Mouse (Mus musculus) intestine, postnatal 0 days (tissue): ENCODE results near the gene Fbxo6. TPM values are rescaled to one million over a fixed set of nuclear protein-coding genes. Genes with fewer than 3 reads are reported as not detected.
"Not testable (repeated sequence)": the region's sequence is repeated elsewhere in the genome, so short reads cannot be mapped to it uniquely, and the experiment has no call there.

ENCODE experiments used
- ATAC-seq: fragments of 200-750 bp; cut with Nextera tagmentation; 2 replicates; pipeline ENCODE4 v1.8.0; 2017; ENCODE audit warnings: mild to moderate bottlenecking, moderate TSS enrichment, moderate library complexity
- H3K27ac ChIP-seq: fragments of 300-500 bp; sonication (generic); 2 replicates; pipeline ENCODE4 v1.5.1; 2014; ENCODE audit warnings: mild to moderate bottlenecking, low read depth, low read length, moderate library complexity
- H3K27me3 ChIP-seq: fragments of 300-500 bp; sonication (generic); replicated peaks from 2 replicates; pipeline ENCODE4 v1.6.1; 2014; ENCODE audit warnings: low read length, mixed read lengths; ENCODE audit not compliant: control insufficient read depth, insufficient read depth
- H3K36me3 ChIP-seq: fragments of 300-500 bp; sonication (generic); 2 replicates; pipeline ENCODE4 v1.6.1; 2014; ENCODE audit warnings: mild to moderate bottlenecking, moderate library complexity; ENCODE audit not compliant: control insufficient read depth, insufficient read depth
- H3K4me1 ChIP-seq: fragments of 300-500 bp; sonication (generic); replicated peaks from 2 replicates; pipeline ENCODE4 v1.6.1; 2014; ENCODE audit warnings: antibody characterized with exemption, low read length, mixed read lengths; ENCODE audit not compliant: control insufficient read depth, insufficient read depth
- H3K4me2 ChIP-seq: fragments of 300-500 bp; sonication (generic); replicated peaks from 2 replicates; pipeline ENCODE4 v1.6.1; 2014; ENCODE audit warnings: low read depth, mild to moderate bottlenecking, moderate library complexity
- H3K4me3 ChIP-seq: fragments of 300-500 bp; sonication (generic); 2 replicates; pipeline ENCODE4 v1.5.1; 2014; ENCODE audit warnings: low read depth, low read length
- H3K9ac ChIP-seq: fragments of 300-500 bp; sonication (generic); 2 replicates; pipeline ENCODE4 v1.6.1; 2014; ENCODE audit warnings: mild to moderate bottlenecking, low read depth, low read length
- H3K9me3 ChIP-seq: fragments of 300-500 bp; sonication (generic); 2 replicates; pipeline ENCODE4 v1.6.1; 2016; ENCODE audit warnings: mixed run types; ENCODE audit not compliant: control insufficient read depth
- CTCF ChIP-seq: sonication (generic); IDR thresholded peaks from 2 replicates; pipeline ENCODE4 v1.5.1; 2016; ENCODE audit warnings: low read depth, mild to moderate bottlenecking, control low read depth, antibody characterized with exemption, moderate library complexity
- WGBS: fragments of 180-500 bp; shearing (Covaris S2); extraction: QIAGEN DNeasy Blood & Tissue Kit; methylation state at CpG from one replicate; pipeline ENCODE4 v1.1.7; 2014; 5-methylcytosine and 5-hydroxymethylcytosine counted together
- polyA plus RNA-seq: library from polyadenylated mRNA; unstranded; fragments of >200 nt; fragmentation: Nextera tagmentation; extraction: Ambion mirVana; gene quantifications from 2 replicates; pipeline ENCODE4 v1.2.1, GENCODE M21; 2015

The Fbxo6 gene
- polyA plus RNA-seq, 1 experiment from 2014 or later, result 55.4 TPM

- WGBS, result 78% methylated on average over 4 of the region's 4 CpGs
- H3K27ac ChIP-seq, result no peak overlapping the region
- H3K9me3 ChIP-seq, result no peaks in the 10 kb centered on the region
- H3K4me1 ChIP-seq, result no peaks in the 10 kb centered on the region
- TF ChIP-seq CTCF, result no peak
- ATAC-seq, result no peak
- H3K27me3 ChIP-seq, result no peaks in the 10 kb centered on the region
- no peak overlapping the region for H3K4me2 ChIP-seq
- no peak overlapping the region for H3K4me3 ChIP-seq
- no peaks in the 10 kb centered on the region for H3K36me3 ChIP-seq
- H3K9ac ChIP-seq, result no peak overlapping the region
These were observed 30.6 kb downstream of the Fbxo6 start for GRCm38 (mm10) chr4:148121362-148121761.

GRCm38 (mm10) chr4:148120555-148120954 lies 31.4 kb downstream of the Fbxo6 start:
- H3K27ac ChIP-seq, result no peak overlapping the region
- no peak for ATAC-seq
- H3K27me3 ChIP-seq, result no peaks in the 10 kb centered on the region
- H3K36me3 ChIP-seq, result no peaks in the 10 kb centered on the region
- H3K9me3 ChIP-seq, result no peaks in the 10 kb centered on the region
- TF ChIP-seq CTCF, result no peak
- H3K4me2 ChIP-seq, result no peak overlapping the region
- H3K4me3 ChIP-seq, result no peak overlapping the region
- H3K4me1 ChIP-seq, result no peaks in the 10 kb centered on the region
- H3K9ac ChIP-seq, result no peak overlapping the region
- WGBS, result 77% methylated on average over 9 of the region's 9 CpGs

- H3K4me1 ChIP-seq, H3K4me3 ChIP-seq, H3K9ac ChIP-seq, H3K27me3 ChIP-seq, H3K4me2 ChIP-seq, H3K27ac ChIP-seq, H3K36me3 ChIP-seq, H3K9me3 ChIP-seq, ATAC-seq: not testable (repeated sequence)
- 0 out of 2 replicates have a peak, but pooled peaks have one; percentile 16 for TF ChIP-seq CTCF
- WGBS, result 73% methylated on average over 9 of the region's 9 CpGs
These were observed 32.4 kb downstream of the Fbxo6 start for GRCm38 (mm10) chr4:148119578-148119977.

- ATAC-seq, result no peak
- H3K27ac ChIP-seq, result no peak overlapping the region
- no peak overlapping the region for H3K9ac ChIP-seq
- H3K9me3 ChIP-seq, result no peaks in the 10 kb centered on the region
- no peaks in the 10 kb centered on the region for H3K27me3 ChIP-seq
- H3K36me3 ChIP-seq, result no peaks in the 10 kb centered on the region
- TF ChIP-seq CTCF, result peak; percentile 45
- 78% methylated on average over 4 of the region's 4 CpGs for WGBS
- no peak overlapping the region for H3K4me2 ChIP-seq
- no peak overlapping the region for H3K4me3 ChIP-seq
- no peaks in the 10 kb centered on the region for H3K4me1 ChIP-seq
These were observed 34.5 kb downstream of the Fbxo6 start for GRCm38 (mm10) chr4:148117392-148117791.

GRCm38 (mm10) chr4:148116657-148117056 lies 35.3 kb downstream of the Fbxo6 start:
- Histone ChIP-seq H3K27ac (no peak overlapping the region), H3K4me1 (no peaks in the 10 kb centered on the region), H3K4me3 (no peak overlapping the region), H3K27me3 (no peaks in the 10 kb centered on the region), H3K9ac (no peak overlapping the region), H3K9me3 (no peaks in the 10 kb centered on the region), H3K36me3 (no peaks in the 10 kb centered on the region), H3K4me2 (no peak overlapping the region)
- ATAC-seq, result no peak
- 76% methylated on average over 4 of the region's 4 CpGs for WGBS
- peak; percentile 40 for TF ChIP-seq CTCF

- Histone ChIP-seq H3K9me3 (no peaks in the 10 kb centered on the region), H3K27ac (no peak overlapping the region), H3K36me3 (no peaks in the 10 kb centered on the region), H3K4me3 (no peak overlapping the region), H3K9ac (no peak overlapping the region), H3K4me1 (no peaks in the 10 kb centered on the region), H3K27me3 (no peaks in the 10 kb centered on the region), H3K4me2 (peak overlapping the region; percentile 39)
- peak; percentile 71 for TF ChIP-seq CTCF
- 2% methylated on average over 15 of the region's 15 CpGs for whole genome bisulfite sequencing
- no peak for ATAC-seq
These were observed 36.5 kb downstream of the Fbxo6 start for GRCm38 (mm10) chr4:148115467-148115866.

GRCm38 (mm10) chr4:148114758-148115391 lies 37.1 kb downstream of the Fbxo6 start:
- Histone ChIP-seq H3K27ac (no peak overlapping the region), H3K4me2 (peak overlapping the region; percentile 39), H3K27me3 (no peaks in the 10 kb centered on the region), H3K4me1 (no peaks in the 10 kb centered on the region), H3K9me3 (no peaks in the 10 kb centered on the region), H3K4me3 (no peak overlapping the region), H3K36me3 (no peaks in the 10 kb centered on the region), H3K9ac (no peak overlapping the region)
- peak; percentile 99 for TF ChIP-seq CTCF
- WGBS, result 3% methylated on average over 15 of the region's 15 CpGs
- ATAC-seq, result peak; percentile 53
